Comparison of ENCODE assay signal across 8 mouse cellular contexts in genomic region chr7:44983085-44983484, GRCm38 (mm10). TPM values are rescaled to one million over a fixed set of nuclear protein-coding genes. Genes with fewer than 3 reads are reported as not detected.
DNase-seq lines count a peak whose midpoint lies in the region; ATAC-seq and TF ChIP-seq lines count a peak whose summit lies in the region.

No protein-coding gene starts in this region.

- H3K4me2 ChIP-seq in heart, postnatal 0 days (ENCODE audit: low read depth, low read length): no peak overlapping the region

- ATAC-seq in erythroid progenitor cell, adult 5-6 weeks (replicated peaks; ENCODE audit: low FRiP score, poor library complexity, severe bottlenecking): peak; percentile 51
- no peak for ATAC-seq in heart, postnatal 0 days (ENCODE audit: insufficient read depth, low read depth)

- H3K9ac ChIP-seq in ES-Bruce4 (ENCODE audit: low read depth, poor library complexity, severe bottlenecking): no peak overlapping the region
- no peak overlapping the region for H3K9ac ChIP-seq in heart, postnatal 0 days (replicated peaks; ENCODE audit: low read depth, low read length)

- peaks cover 6% of the 10 kb centered on the region for H3K4me1 ChIP-seq in ES-Bruce4 (ENCODE audit: control insufficient read depth, insufficient read depth, low read length)
- peaks cover 1% of the 10 kb centered on the region; the same call in 1 of the 2 replicates for H3K4me1 ChIP-seq in bone marrow, adult 2 months (ENCODE audit: control insufficient read depth, insufficient read depth, low read length)
- peaks cover 16% of the 10 kb centered on the region; the same call in 1 of the 2 replicates for H3K4me1 ChIP-seq in heart, postnatal 0 days (ENCODE audit: control insufficient read depth, insufficient read depth)

- WGBS in bone marrow, adult 2 months: 21% methylated on average over 6 of the region's 6 CpGs
- 29% methylated on average over 6 of the region's 6 CpGs for WGBS in heart, postnatal 0 days

- TF ChIP-seq POLR2A in ES-Bruce4 (IDR thresholded peaks at IDR 0.05; ENCODE audit: insufficient read depth, low read length): no peak
- no peak for TF ChIP-seq POLR2A in bone marrow, adult 2 months (IDR thresholded peaks at IDR 0.05; ENCODE audit: borderline replicate concordance, control insufficient read depth, low read depth, low read length)

- TF ChIP-seq EP300 in ES-Bruce4 (IDR thresholded peaks at IDR 0.05; ENCODE audit: insufficient read depth, low read depth, low read length): no peak
- no peak for TF ChIP-seq EP300 in heart, postnatal 0 days (IDR thresholded peaks at IDR 0.05; ENCODE audit: low read depth)

- DNase-seq in heart, postnatal 0 days (ENCODE audit: low spot score): peak; percentile 71
- DNase-seq in layer of hippocampus, postnatal 10 days (ENCODE audit: low spot score in 2 of 2): peak; percentile 87 to 90
- DNase-seq in lung, postnatal 25 days (ENCODE audit: low spot score): peak; percentile 88
- peak; percentile 87 to 92 for DNase-seq in right cerebral cortex, adult 2 months (ENCODE audit: low spot score in 2 of 2)
- DNase-seq in urinary bladder, postnatal 25 days (ENCODE audit: low spot score): peak; percentile 89

- no peaks in the 10 kb centered on the region for H3K27me3 ChIP-seq in ES-Bruce4 (ENCODE audit: control insufficient read depth, insufficient read depth, low read length, poor library complexity, severe bottlenecking)
- H3K27me3 ChIP-seq in heart, postnatal 0 days (ENCODE audit: control insufficient read depth, insufficient read depth, low read length): no peaks in the 10 kb centered on the region

- H3K4me3 ChIP-seq in ES-Bruce4 (ENCODE audit: low read depth, low read length): no peak overlapping the region
- H3K4me3 ChIP-seq in bone marrow, adult 2 months (replicated peaks; ENCODE audit: control insufficient read depth, low read depth, low read length): no peak overlapping the region
- H3K4me3 ChIP-seq in heart, postnatal 0 days (ENCODE audit: low read depth, low read length): no peak overlapping the region

- H3K27ac ChIP-seq in ES-Bruce4 (ENCODE audit: insufficient read depth, low read length): peak overlapping the region; percentile 51; the same call in 1 of the 2 replicates
- H3K27ac ChIP-seq in bone marrow, adult 2 months (ENCODE audit: control insufficient read depth, insufficient read depth, low read depth, low read length, poor library complexity): no peak overlapping the region
- no peak overlapping the region for H3K27ac ChIP-seq in heart, postnatal 0 days (ENCODE audit: low read depth)

- TF ChIP-seq CTCF in ES-Bruce4 (IDR thresholded peaks at IDR 0.05; ENCODE audit: low read depth, low read length): peak; percentile 99
- TF ChIP-seq CTCF in bone marrow, adult 2 months (IDR thresholded peaks at IDR 0.05; ENCODE audit: control insufficient read depth, insufficient read depth, low read length): peak; percentile 99
- peak; percentile 94 for TF ChIP-seq CTCF in heart, postnatal 0 days (IDR thresholded peaks at IDR 0.05; ENCODE audit: low read depth)

- peaks cover 42% of the 10 kb centered on the region for H3K36me3 ChIP-seq in ES-Bruce4 (ENCODE audit: control insufficient read depth, insufficient read depth, low read length, poor library complexity, severe bottlenecking)
- H3K36me3 ChIP-seq in heart, postnatal 0 days (replicated peaks; ENCODE audit: control insufficient read depth, insufficient read depth, low read length): peaks cover 43% of the 10 kb centered on the region

- no peaks in the 10 kb centered on the region for H3K9me3 ChIP-seq in ES-Bruce4 (replicated peaks; ENCODE audit: control insufficient read depth, insufficient read depth, low read length, poor library complexity, severe bottlenecking)
- no peaks in the 10 kb centered on the region for H3K9me3 ChIP-seq in heart, postnatal 0 days (replicated peaks; ENCODE audit: control insufficient read depth, low read length)

RNA-seq across cellular contexts. Expression of gene Prmt1, which starts 3.3 kb away (rescaled TPM):
- polyA plus RNA-seq in ES-Bruce4 (2011; ENCODE audit: insufficient read depth, insufficient read length, low read depth, missing spikeins): 461 and 485 TPM in 2 replicates
- polyA plus RNA-seq in bone marrow, adult 2 months (2011; ENCODE audit: insufficient read depth, insufficient read length, low replicate concordance, missing spikeins): 192 and 337 TPM in 2 replicates
- total RNA-seq in erythroid progenitor cell, adult 5-6 weeks (2015; ENCODE audit: low replicate concordance): 17.3 and 28.9 TPM in 2 replicates
- 2.3 and 25.4 TPM in 2 replicates for total RNA-seq in erythroid progenitor cell, adult 5-6 weeks (2017; ENCODE audit: low replicate concordance)
- total RNA-seq in heart, postnatal 0 days (2014; rRNA removed; ENCODE audit: low replicate concordance): 152 and 173 TPM in 2 replicates
- 271 and 300 TPM in 2 replicates for polyA plus RNA-seq in heart, postnatal 0 days (2015; fragmentation: Nextera tagmentation; extraction: Ambion mirVana)
- total RNA-seq in layer of hippocampus, postnatal 10 days (2021): 100 to 1,000 TPM; 232 to 248 TPM

RNA-seq across cellular contexts. Expression of gene Cpt1c, which starts 8.4 kb away (rescaled TPM):
- polyA plus RNA-seq in ES-Bruce4 (2011; ENCODE audit: insufficient read depth, insufficient read length, low read depth, missing spikeins): 73.3 and 84.5 TPM in 2 replicates
- 6.5 TPM in 2 replicates for polyA plus RNA-seq in bone marrow, adult 2 months (2011; ENCODE audit: insufficient read depth, insufficient read length, low replicate concordance, missing spikeins)
- 1.1 TPM in 1 of 2 replicates, not detected in the other for total RNA-seq in erythroid progenitor cell, adult 5-6 weeks (2015; ENCODE audit: low replicate concordance)
- total RNA-seq in erythroid progenitor cell, adult 5-6 weeks (2017; ENCODE audit: low replicate concordance): 1.7 TPM in 1 of 2 replicates, not detected in the other
- total RNA-seq in heart, postnatal 0 days (2014; rRNA removed; ENCODE audit: low replicate concordance): 7.5 and 12.7 TPM in 2 replicates
- polyA plus RNA-seq in heart, postnatal 0 days (2015; fragmentation: Nextera tagmentation; extraction: Ambion mirVana): 3.4 and 3.9 TPM in 2 replicates
- 100 to 1,000 TPM in 1 of 2 experiments, 10 to 100 TPM in 1; 99.2 to 101 TPM for total RNA-seq in layer of hippocampus, postnatal 10 days (2021)

RNA-seq across cellular contexts. Expression of gene Irf3, which starts 14.4 kb away (rescaled TPM):
- polyA plus RNA-seq in ES-Bruce4 (2011; ENCODE audit: insufficient read depth, insufficient read length, low read depth, missing spikeins): 56.1 and 57.5 TPM in 2 replicates
- 71.4 and 165 TPM in 2 replicates for polyA plus RNA-seq in bone marrow, adult 2 months (2011; ENCODE audit: insufficient read depth, insufficient read length, low replicate concordance, missing spikeins)
- total RNA-seq in erythroid progenitor cell, adult 5-6 weeks (2015; ENCODE audit: low replicate concordance): 50.7 and 80.7 TPM in 2 replicates
- total RNA-seq in erythroid progenitor cell, adult 5-6 weeks (2017; ENCODE audit: low replicate concordance): 44.2 and 62.0 TPM in 2 replicates
- total RNA-seq in heart, postnatal 0 days (2014; rRNA removed; ENCODE audit: low replicate concordance): 31.7 and 61.1 TPM in 2 replicates
- 44.8 and 51.7 TPM in 2 replicates for polyA plus RNA-seq in heart, postnatal 0 days (2015; fragmentation: Nextera tagmentation; extraction: Ambion mirVana)
- total RNA-seq in layer of hippocampus, postnatal 10 days (2021): 10 to 100 TPM; 38.1 to 42.5 TPM

RNA-seq across cellular contexts. Expression of gene Bcl2l12, which starts 15.4 kb away (rescaled TPM):
- 41.9 and 46.8 TPM in 2 replicates for polyA plus RNA-seq in ES-Bruce4 (2011; ENCODE audit: insufficient read depth, insufficient read length, low read depth, missing spikeins)
- polyA plus RNA-seq in bone marrow, adult 2 months (2011; ENCODE audit: insufficient read depth, insufficient read length, low replicate concordance, missing spikeins): 28.9 and 40.8 TPM in 2 replicates
- 6.3 and 10.1 TPM in 2 replicates for total RNA-seq in erythroid progenitor cell, adult 5-6 weeks (2015; ENCODE audit: low replicate concordance)
- total RNA-seq in erythroid progenitor cell, adult 5-6 weeks (2017; ENCODE audit: low replicate concordance): 3.6 and 8.7 TPM in 2 replicates
- total RNA-seq in heart, postnatal 0 days (2014; rRNA removed; ENCODE audit: low replicate concordance): 20.3 and 22.0 TPM in 2 replicates
- polyA plus RNA-seq in heart, postnatal 0 days (2015; fragmentation: Nextera tagmentation; extraction: Ambion mirVana): 25.5 and 27.5 TPM in 2 replicates
- total RNA-seq in layer of hippocampus, postnatal 10 days (2021): 1 to 10 TPM; 5.4 to 5.5 TPM

RNA-seq across cellular contexts. Expression of gene Scaf1, which starts 33.1 kb away (rescaled TPM):
- 64.2 and 73.2 TPM in 2 replicates for polyA plus RNA-seq in ES-Bruce4 (2011; ENCODE audit: insufficient read depth, insufficient read length, low read depth, missing spikeins)
- 45.6 and 72.1 TPM in 2 replicates for polyA plus RNA-seq in bone marrow, adult 2 months (2011; ENCODE audit: insufficient read depth, insufficient read length, low replicate concordance, missing spikeins)
- total RNA-seq in erythroid progenitor cell, adult 5-6 weeks (2015; ENCODE audit: low replicate concordance): 20.9 and 30.2 TPM in 2 replicates
- total RNA-seq in erythroid progenitor cell, adult 5-6 weeks (2017; ENCODE audit: low replicate concordance): 15.8 and 31.6 TPM in 2 replicates
- total RNA-seq in heart, postnatal 0 days (2014; rRNA removed; ENCODE audit: low replicate concordance): 37.8 and 38.9 TPM in 2 replicates
- polyA plus RNA-seq in heart, postnatal 0 days (2015; fragmentation: Nextera tagmentation; extraction: Ambion mirVana): 15.9 and 17.9 TPM in 2 replicates
- total RNA-seq in layer of hippocampus, postnatal 10 days (2021): 100 to 1,000 TPM; 141 to 145 TPM
